Mouse (Mus musculus): ENCODE results near the gene Auts2. TPM values are rescaled to one million over a fixed set of nuclear protein-coding genes. Genes with fewer than 3 reads are reported as not detected.

Auts2 gene
- polyA plus RNA-seq, 1 experiment from 2014 or later, result 30.4 TPM

- Histone ChIP-seq H3K36me3 (ENCODE audit: control insufficient read depth, insufficient read depth, low read length) (no peaks in the 10 kb centered on the region), H3K4me2 (ENCODE audit: low read length) (no peak overlapping the region), H3K4me3 (ENCODE audit: low read depth, low read length) (no peak overlapping the region), H3K4me1 (replicated peaks; ENCODE audit: control insufficient read depth, insufficient read depth, low read length) (no peaks in the 10 kb centered on the region), H3K27ac (ENCODE audit: low read depth) (no peak overlapping the region), H3K9ac (ENCODE audit: low read length) (no peak overlapping the region), H3K27me3 (replicated peaks; ENCODE audit: control insufficient read depth, insufficient read depth, low read length) (no peaks in the 10 kb centered on the region), H3K9me3 (ENCODE audit: control insufficient read depth, low read length) (no peaks in the 10 kb centered on the region)
- 54% methylated on average over 12 of the region's 12 CpGs for whole genome bisulfite sequencing
- ATAC-seq (replicated peaks; ENCODE audit: low FRiP score, low TSS enrichment, low read depth), result no peak
- no peak for DNase-seq (ENCODE audit: low spot score)
Observed at GRCm38 (mm10) chr5:131775222-131775621, 767.9 kb downstream of the Auts2 start.

DNA sequence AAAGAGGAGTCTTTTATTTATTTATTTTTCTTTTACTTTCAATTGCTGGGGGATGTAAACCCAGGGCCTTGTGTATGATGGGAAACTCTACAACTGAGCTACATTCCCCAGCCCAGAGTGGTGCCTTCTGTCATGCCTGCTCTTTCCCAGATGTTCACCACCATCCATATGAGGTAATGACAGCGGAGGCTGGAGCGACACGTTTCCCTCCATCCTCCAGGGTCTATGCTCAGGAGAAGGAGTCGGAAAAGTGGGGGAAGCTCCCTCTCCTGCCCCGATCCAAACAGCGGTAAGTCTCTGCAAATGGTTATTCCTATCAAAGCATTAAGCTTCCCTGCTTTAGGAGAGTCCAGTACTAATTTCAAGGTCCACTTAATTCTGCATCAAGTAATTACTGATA lies 768.4 kb downstream of the Auts2 start:
- no peaks in the 10 kb centered on the region for H3K36me3 ChIP-seq (ENCODE audit: control insufficient read depth, insufficient read depth, low read length)
- no peak overlapping the region for H3K27ac ChIP-seq (ENCODE audit: low read depth)
- DNase-seq (ENCODE audit: low spot score) (no peak), ATAC-seq (replicated peaks; ENCODE audit: low FRiP score, low TSS enrichment, low read depth) (no peak)
- WGBS, result 81% methylated on average over 6 of the region's 6 CpGs
- no peak overlapping the region for H3K9ac ChIP-seq (ENCODE audit: low read length)
- H3K4me3 ChIP-seq (ENCODE audit: low read depth, low read length), result no peak overlapping the region
- H3K27me3 ChIP-seq (replicated peaks; ENCODE audit: control insufficient read depth, insufficient read depth, low read length), result no peaks in the 10 kb centered on the region
- H3K4me2 ChIP-seq (ENCODE audit: low read length), result no peak overlapping the region
- H3K9me3 ChIP-seq (ENCODE audit: control insufficient read depth, low read length), result no peaks in the 10 kb centered on the region
- H3K4me1 ChIP-seq (replicated peaks; ENCODE audit: control insufficient read depth, insufficient read depth, low read length), result no peaks in the 10 kb centered on the region

DNA sequence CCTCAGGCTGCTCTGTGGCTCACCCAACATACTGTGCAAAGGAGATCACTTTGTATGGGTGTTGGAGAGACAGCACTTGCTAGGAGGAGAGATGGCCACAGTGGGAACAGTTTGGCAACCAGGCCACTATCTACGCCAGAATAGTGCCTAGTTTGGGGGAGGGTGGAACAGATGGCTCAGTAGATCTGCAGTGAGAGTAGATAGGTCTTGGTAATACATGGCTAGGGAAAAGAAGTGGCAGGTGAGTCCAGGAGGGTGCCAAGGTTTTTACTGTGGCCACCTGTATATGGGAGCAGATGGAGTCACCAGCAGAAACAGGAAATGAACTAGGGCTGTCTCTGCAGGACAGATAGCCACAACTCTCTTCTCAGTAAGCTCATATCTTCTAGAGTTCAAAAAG lies 770.5 kb downstream of the Auts2 start:
- H3K36me3 ChIP-seq (ENCODE audit: control insufficient read depth, insufficient read depth, low read length), result no peaks in the 10 kb centered on the region
- no peak overlapping the region for H3K4me2 ChIP-seq (ENCODE audit: low read length)
- H3K4me3 ChIP-seq (ENCODE audit: low read depth, low read length), result no peak overlapping the region
- 88% methylated on average over 1 of the region's 1 CpGs for WGBS
- no peak overlapping the region for H3K27ac ChIP-seq (ENCODE audit: low read depth)
- ATAC-seq (replicated peaks; ENCODE audit: low FRiP score, low TSS enrichment, low read depth) (no peak), DNase-seq (ENCODE audit: low spot score) (no peak)
- H3K9ac ChIP-seq (ENCODE audit: low read length), result no peak overlapping the region
- H3K9me3 ChIP-seq (ENCODE audit: control insufficient read depth, low read length), result no peaks in the 10 kb centered on the region
- no peaks in the 10 kb centered on the region for H3K27me3 ChIP-seq (replicated peaks; ENCODE audit: control insufficient read depth, insufficient read depth, low read length)
- no peaks in the 10 kb centered on the region for H3K4me1 ChIP-seq (replicated peaks; ENCODE audit: control insufficient read depth, insufficient read depth, low read length)

DNA sequence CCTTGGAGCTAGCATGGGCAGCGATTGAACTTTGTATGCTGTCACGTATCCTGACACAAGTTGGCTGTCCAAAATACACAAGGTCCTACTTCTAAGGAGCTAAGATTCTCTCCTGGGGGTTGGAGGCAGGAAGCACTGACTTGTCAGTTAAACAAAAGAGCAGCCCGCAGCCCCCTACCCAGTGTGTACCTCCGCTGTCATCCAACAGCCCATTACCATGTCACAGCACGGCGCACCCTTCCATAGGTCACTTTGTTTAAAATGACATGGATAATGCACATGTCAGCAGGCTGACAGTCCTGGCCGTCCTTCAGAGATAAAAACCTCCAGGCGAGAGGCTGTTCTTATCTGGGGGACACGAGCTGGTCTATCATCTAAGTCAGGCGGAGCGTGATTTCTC lies 773.9 kb downstream of the Auts2 start:
- no peaks in the 10 kb centered on the region for H3K36me3 ChIP-seq (ENCODE audit: control insufficient read depth, insufficient read depth, low read length)
- no peaks in the 10 kb centered on the region for H3K4me1 ChIP-seq (replicated peaks; ENCODE audit: control insufficient read depth, insufficient read depth, low read length)
- WGBS, result 61% methylated on average over 11 of the region's 11 CpGs
- no peak overlapping the region for H3K27ac ChIP-seq (ENCODE audit: low read depth)
- no peak overlapping the region for H3K9ac ChIP-seq (ENCODE audit: low read length)
- H3K4me3 ChIP-seq (ENCODE audit: low read depth, low read length), result no peak overlapping the region
- ATAC-seq (replicated peaks; ENCODE audit: low FRiP score, low TSS enrichment, low read depth) (no peak; the same call in 1 of the 2 replicates), DNase-seq (ENCODE audit: low spot score) (no peak)
- H3K27me3 ChIP-seq (replicated peaks; ENCODE audit: control insufficient read depth, insufficient read depth, low read length), result no peaks in the 10 kb centered on the region
- H3K9me3 ChIP-seq (ENCODE audit: control insufficient read depth, low read length), result no peaks in the 10 kb centered on the region
- no peak overlapping the region for H3K4me2 ChIP-seq (ENCODE audit: low read length)

DNA sequence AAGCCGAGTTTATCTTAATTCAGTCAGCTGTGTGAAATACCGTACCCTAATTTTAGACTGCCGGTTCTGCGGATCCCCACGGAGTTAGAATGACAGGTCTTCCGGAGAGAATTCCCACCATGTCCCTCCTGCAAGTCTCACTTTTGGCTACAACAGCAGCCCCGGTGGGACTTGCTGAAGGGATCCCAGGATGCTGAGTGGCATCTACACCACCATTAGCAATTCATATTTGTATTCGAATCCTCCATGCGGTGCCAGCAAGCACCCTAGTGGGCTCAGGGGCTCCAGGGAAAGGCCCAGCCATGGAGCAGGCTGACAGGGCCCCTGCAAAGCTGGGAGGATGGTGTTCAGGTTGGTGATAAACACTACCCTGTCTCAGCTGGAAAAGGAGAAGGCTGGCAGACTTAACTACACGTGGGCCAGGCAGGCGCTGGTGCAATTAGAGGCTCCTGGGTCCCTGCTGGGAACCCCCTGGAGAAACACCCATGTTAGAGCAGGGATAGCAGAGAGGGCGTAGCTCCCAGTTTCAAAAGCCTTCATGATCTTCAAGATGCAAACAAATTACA lies 775.4 kb downstream of the Auts2 start:
- no peak for ATAC-seq (replicated peaks; ENCODE audit: low FRiP score, low TSS enrichment, low read depth)
- H3K9ac ChIP-seq (ENCODE audit: low read length), result no peak overlapping the region
- no peak overlapping the region for H3K27ac ChIP-seq (ENCODE audit: low read depth)
- no peaks in the 10 kb centered on the region for H3K4me1 ChIP-seq (replicated peaks; ENCODE audit: control insufficient read depth, insufficient read depth, low read length)
- no peak for DNase-seq (ENCODE audit: low spot score)
- H3K4me2 ChIP-seq (ENCODE audit: low read length), result no peak overlapping the region
- no peaks in the 10 kb centered on the region for H3K27me3 ChIP-seq (replicated peaks; ENCODE audit: control insufficient read depth, insufficient read depth, low read length)
- H3K36me3 ChIP-seq (ENCODE audit: control insufficient read depth, insufficient read depth, low read length), result no peaks in the 10 kb centered on the region
- H3K4me3 ChIP-seq (ENCODE audit: low read depth, low read length), result no peak overlapping the region
- H3K9me3 ChIP-seq (ENCODE audit: control insufficient read depth, low read length), result no peaks in the 10 kb centered on the region
- WGBS, result 74% methylated on average over 12 of the region's 12 CpGs

DNA sequence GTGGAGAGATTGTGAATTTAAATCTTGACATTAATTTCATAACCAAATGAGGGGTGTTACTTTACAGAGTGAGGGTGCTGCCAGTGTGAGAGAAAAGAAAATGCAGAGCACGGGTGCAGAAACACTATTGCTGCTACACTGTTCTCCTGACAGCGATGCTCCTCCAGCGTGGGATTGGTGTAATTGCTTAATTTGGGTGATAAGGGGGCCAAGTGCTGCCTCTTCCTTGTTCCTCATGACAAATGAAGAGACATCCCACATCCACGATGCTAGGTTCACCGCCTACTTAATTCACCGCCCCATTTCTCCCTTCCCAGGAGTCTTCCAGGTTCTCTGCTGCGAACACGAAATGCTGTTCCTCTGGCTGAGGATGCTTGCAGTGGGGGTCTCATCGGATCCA lies 776.0 kb downstream of the Auts2 start:
- no peak overlapping the region for H3K27ac ChIP-seq (ENCODE audit: low read depth)
- H3K9ac ChIP-seq (ENCODE audit: low read length), result no peak overlapping the region
- H3K36me3 ChIP-seq (ENCODE audit: control insufficient read depth, insufficient read depth, low read length), result no peaks in the 10 kb centered on the region
- WGBS, result 83% methylated on average over 9 of the region's 9 CpGs
- no peaks in the 10 kb centered on the region for H3K4me1 ChIP-seq (replicated peaks; ENCODE audit: control insufficient read depth, insufficient read depth, low read length)
- H3K9me3 ChIP-seq (ENCODE audit: control insufficient read depth, low read length), result no peaks in the 10 kb centered on the region
- no peak overlapping the region for H3K4me3 ChIP-seq (ENCODE audit: low read depth, low read length)
- ATAC-seq (replicated peaks; ENCODE audit: low FRiP score, low TSS enrichment, low read depth) (no peak), DNase-seq (ENCODE audit: low spot score) (no peak)
- H3K27me3 ChIP-seq (replicated peaks; ENCODE audit: control insufficient read depth, insufficient read depth, low read length), result no peaks in the 10 kb centered on the region
- no peak overlapping the region for H3K4me2 ChIP-seq (ENCODE audit: low read length)

DNA sequence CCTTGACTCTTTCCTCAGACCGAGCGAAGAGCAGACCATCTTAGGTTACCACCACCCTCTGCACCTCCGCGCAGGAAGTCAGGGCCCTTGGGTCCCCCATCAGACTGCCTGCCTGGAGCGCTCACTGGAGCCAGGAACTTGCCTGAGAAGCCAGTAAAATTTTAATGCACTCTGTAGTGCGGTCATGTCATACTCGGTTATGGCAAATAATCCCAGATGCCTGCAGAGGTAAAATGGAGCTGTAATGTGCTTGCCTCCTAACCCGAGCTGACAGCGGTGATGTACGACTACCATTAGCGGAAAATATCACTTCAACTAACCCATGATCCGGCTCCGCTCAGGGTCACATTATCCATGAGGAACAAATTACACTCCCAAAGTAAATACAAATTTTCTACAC lies 783.7 kb downstream of the Auts2 start:
- Histone ChIP-seq H3K4me2 (ENCODE audit: low read length) (no peak overlapping the region), H3K36me3 (ENCODE audit: control insufficient read depth, insufficient read depth, low read length) (no peaks in the 10 kb centered on the region), H3K9me3 (ENCODE audit: control insufficient read depth, low read length) (no peaks in the 10 kb centered on the region), H3K27me3 (replicated peaks; ENCODE audit: control insufficient read depth, insufficient read depth, low read length) (no peaks in the 10 kb centered on the region), H3K4me1 (replicated peaks; ENCODE audit: control insufficient read depth, insufficient read depth, low read length) (no peaks in the 10 kb centered on the region), H3K9ac (ENCODE audit: low read length) (no peak overlapping the region), H3K4me3 (ENCODE audit: low read depth, low read length) (no peak overlapping the region), H3K27ac (ENCODE audit: low read depth) (no peak overlapping the region)
- WGBS, result 77% methylated on average over 13 of the region's 13 CpGs
- DNase-seq (ENCODE audit: low spot score), result no peak
- no peak for ATAC-seq (replicated peaks; ENCODE audit: low FRiP score, low TSS enrichment, low read depth)

GRCm38 (mm10) chr5:131750330-131750729 lies 792.8 kb downstream of the Auts2 start:
- H3K4me3 ChIP-seq (ENCODE audit: low read depth, low read length), result no peak overlapping the region
- ATAC-seq (replicated peaks; ENCODE audit: low FRiP score, low TSS enrichment, low read depth) (no peak), DNase-seq (ENCODE audit: low spot score) (no peak)
- H3K4me1 ChIP-seq (replicated peaks; ENCODE audit: control insufficient read depth, insufficient read depth, low read length), result peaks cover 19% of the 10 kb centered on the region
- no peak overlapping the region for H3K4me2 ChIP-seq (ENCODE audit: low read length)
- 48% methylated on average over 2 of the region's 2 CpGs for WGBS
- H3K27ac ChIP-seq (ENCODE audit: low read depth), result no peak overlapping the region
- H3K36me3 ChIP-seq (ENCODE audit: control insufficient read depth, insufficient read depth, low read length), result no peaks in the 10 kb centered on the region
- H3K9ac ChIP-seq (ENCODE audit: low read length), result no peak overlapping the region
- no peaks in the 10 kb centered on the region for H3K27me3 ChIP-seq (replicated peaks; ENCODE audit: control insufficient read depth, insufficient read depth, low read length)
- H3K9me3 ChIP-seq (ENCODE audit: control insufficient read depth, low read length), result no peaks in the 10 kb centered on the region

DNA sequence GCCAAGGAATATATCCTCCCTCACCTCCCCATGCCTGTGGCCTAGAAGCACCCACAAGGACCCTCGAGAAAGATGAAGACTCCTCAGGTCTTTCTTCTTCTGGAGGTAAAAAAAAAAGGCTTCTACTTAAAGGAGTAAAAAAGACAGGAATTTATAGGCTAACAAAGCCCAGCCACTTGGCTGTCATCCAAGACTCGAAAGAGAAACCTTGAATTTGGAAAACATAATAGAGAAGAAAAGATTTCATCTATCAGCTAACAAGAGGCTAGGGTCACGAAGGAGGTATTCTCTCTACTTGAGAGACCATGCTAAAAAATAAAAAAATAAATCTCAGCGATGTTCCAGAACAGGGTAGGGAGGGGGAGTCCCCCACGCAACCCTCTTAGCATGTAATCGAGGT lies 793.9 kb downstream of the Auts2 start:
- H3K9me3 ChIP-seq (ENCODE audit: control insufficient read depth, low read length), result no peaks in the 10 kb centered on the region
- DNase-seq (ENCODE audit: low spot score) (no peak), ATAC-seq (replicated peaks; ENCODE audit: low FRiP score, low TSS enrichment, low read depth) (no peak)
- H3K4me3 ChIP-seq (ENCODE audit: low read depth, low read length), result no peak overlapping the region
- peak overlapping the region; percentile 29; the same call in 1 of the 2 replicates for H3K27ac ChIP-seq (ENCODE audit: low read depth)
- H3K9ac ChIP-seq (ENCODE audit: low read length), result no peak overlapping the region
- H3K4me2 ChIP-seq (ENCODE audit: low read length), result no peak overlapping the region
- 27% methylated on average over 6 of the region's 6 CpGs for WGBS
- no peaks in the 10 kb centered on the region for H3K27me3 ChIP-seq (replicated peaks; ENCODE audit: control insufficient read depth, insufficient read depth, low read length)
- peaks cover 19% of the 10 kb centered on the region for H3K4me1 ChIP-seq (replicated peaks; ENCODE audit: control insufficient read depth, insufficient read depth, low read length)
- H3K36me3 ChIP-seq (ENCODE audit: control insufficient read depth, insufficient read depth, low read length), result no peaks in the 10 kb centered on the region
